8 mouse cellular contexts compared by ENCODE assay signal in genomic region chr11:112784903-112785381, GRCm38 (mm10). TPM values are rescaled to one million over a fixed set of nuclear protein-coding genes. Genes with fewer than 3 reads are reported as not detected.
A peak's percentile ranks its signal among the peaks of the same experiment; 100 is the strongest.
DNase-seq lines count a peak whose midpoint lies in the region; ATAC-seq lines count a peak whose summit lies in the region.

No protein-coding gene starts in this region.

- H3K4me1 ChIP-seq in kidney, embryonic 14.5 days (ENCODE audit: control insufficient read depth, insufficient read depth, low read length): peaks cover 27% of the 10 kb centered on the region
- H3K4me1 ChIP-seq in limb, embryonic 12.5 days (replicated peaks): peaks cover 34% of the 10 kb centered on the region
- peaks cover 63% of the 10 kb centered on the region for H3K4me1 ChIP-seq in neural tube, embryonic 13.5 days (replicated peaks)

- no peaks in the 10 kb centered on the region for H3K9me3 ChIP-seq in kidney, embryonic 14.5 days (ENCODE audit: control insufficient read depth, low read length)
- H3K9me3 ChIP-seq in limb, embryonic 12.5 days: no peaks in the 10 kb centered on the region
- no peaks in the 10 kb centered on the region for H3K9me3 ChIP-seq in neural tube, embryonic 13.5 days

- peak; percentile 7; the same call in 1 of the 2 replicates for ATAC-seq in kidney, embryonic 14.5 days (ENCODE audit: low FRiP score, low TSS enrichment)
- no peak for ATAC-seq in limb, embryonic 12.5 days (ENCODE audit: insufficient number of reproducible peaks, insufficient read depth, low FRiP score, low TSS enrichment, low read depth)
- ATAC-seq in neural tube, embryonic 13.5 days (ENCODE audit: low read depth): peak; percentile 47
- ATAC-seq in inflammation-experienced regulatory T-cells, adult 6 months: no peak

- WGBS in kidney, embryonic 14.5 days: 4% methylated on average over 34 of the region's 34 CpGs
- under 1% methylated on average over 34 of the region's 34 CpGs for WGBS in limb, embryonic 12.5 days
- WGBS in neural tube, embryonic 13.5 days: 1% methylated on average over 34 of the region's 34 CpGs

- no peaks in the 10 kb centered on the region for H3K36me3 ChIP-seq in kidney, embryonic 14.5 days (ENCODE audit: control insufficient read depth, insufficient read depth, low read length)
- H3K36me3 ChIP-seq in limb, embryonic 12.5 days: peaks cover 17% of the 10 kb centered on the region
- H3K36me3 ChIP-seq in neural tube, embryonic 13.5 days: no peaks in the 10 kb centered on the region

- H3K27me3 ChIP-seq in kidney, embryonic 14.5 days (ENCODE audit: control insufficient read depth, insufficient read depth, low read length): peaks cover 9% of the 10 kb centered on the region; the same call in 1 of the 2 replicates
- peaks cover 4% of the 10 kb centered on the region; the same call in 1 of the 2 replicates for H3K27me3 ChIP-seq in limb, embryonic 12.5 days
- peaks cover 9% of the 10 kb centered on the region; the same call in 1 of the 2 replicates for H3K27me3 ChIP-seq in neural tube, embryonic 13.5 days

- peak overlapping the region; percentile 53 for H3K9ac ChIP-seq in kidney, embryonic 14.5 days (ENCODE audit: low read depth, low read length)
- peak overlapping the region; percentile 97 for H3K9ac ChIP-seq in limb, embryonic 12.5 days (replicated peaks)
- H3K9ac ChIP-seq in neural tube, embryonic 13.5 days: peak overlapping the region; percentile 87

- DNase-seq in kidney, adult 8-10 months: no peak
- peak; percentile 57 for DNase-seq in ZHBTc4 (ENCODE audit: low read depth, low spot score)
- DNase-seq in frontal cortex, postnatal 36 days (ENCODE audit: low spot score in 2 of 2): peak; percentile 31 to 35
- DNase-seq in spleen, postnatal 36 days (ENCODE audit: low spot score in 2 of 2): no peak

- no peak overlapping the region for H3K27ac ChIP-seq in kidney, embryonic 14.5 days (ENCODE audit: low read depth, low read length)
- peak overlapping the region; percentile 99 for H3K27ac ChIP-seq in limb, embryonic 12.5 days
- H3K27ac ChIP-seq in neural tube, embryonic 13.5 days (replicated peaks): peak overlapping the region; percentile 90

- H3K4me2 ChIP-seq in kidney, embryonic 14.5 days (replicated peaks; ENCODE audit: low read depth, low read length): peak overlapping the region; percentile 89
- H3K4me2 ChIP-seq in limb, embryonic 12.5 days: peak overlapping the region; percentile 94
- H3K4me2 ChIP-seq in neural tube, embryonic 13.5 days: peak overlapping the region; percentile 92

- H3K4me3 ChIP-seq in kidney, embryonic 14.5 days (ENCODE audit: low read length): peak overlapping the region; percentile 71
- peak overlapping the region; percentile 86 for H3K4me3 ChIP-seq in limb, embryonic 12.5 days (replicated peaks)
- peak overlapping the region; percentile 74 for H3K4me3 ChIP-seq in neural tube, embryonic 13.5 days

RNA-seq across cellular contexts. Expression of gene Sox9, which starts 2.9 kb away (rescaled TPM):
- 39.3 and 42.4 TPM in 2 replicates for polyA plus RNA-seq in kidney, embryonic 14.5 days (2014; fragmentation: Nextera tagmentation; extraction: Ambion mirVana)
- polyA plus RNA-seq in limb, embryonic 12.5 days (2016; fragmentation: Nextera tagmentation; extraction: Ambion mirVana): 245 and 252 TPM in 2 replicates
- 49.0 and 72.8 TPM in 2 replicates for polyA plus RNA-seq in neural tube, embryonic 13.5 days (2015; fragmentation: Nextera tagmentation; extraction: Ambion mirVana)
- not detected for polyA plus RNA-seq in inflammation-experienced regulatory T-cells, adult 6 months (2017; shearing (Covaris generic))

Comparison
In these comparisons a context has a peak if more than half of its experiments do, and no peak if none do; other contexts are left out.
1. ATAC-seq: peak in kidney, embryonic 14.5 days (single experiment) and neural tube, embryonic 13.5 days (single experiment); none in limb, embryonic 12.5 days (single experiment) and inflammation-experienced regulatory T-cells, adult 6 months (single experiment).
2. DNase-seq: peak in ZHBTc4 (single experiment) and frontal cortex, postnatal 36 days (2 of 2); none in kidney, adult 8-10 months (0 of 2) and spleen, postnatal 36 days (0 of 2).
3. RNA of gene Sox9, which starts 2.9 kb away (polyA plus RNA-seq): 245 to 252 TPM in limb, embryonic 12.5 days, 49.0 to 72.8 TPM in neural tube, embryonic 13.5 days and 39.3 to 42.4 TPM in kidney, embryonic 14.5 days; not detected in inflammation-experienced regulatory T-cells, adult 6 months; every median in the first group is over 10 times any median in the second.
4. Peak in every context shown above with its lines, with median percentiles within 50 percentile points of each other: H3K4me2 ChIP-seq, H3K4me3 ChIP-seq and H3K9ac ChIP-seq.